Mouse (Mus musculus): ENCODE data around the gene Cfap74.
A peak's percentile ranks its signal among the peaks of the same experiment; 100 is the strongest.
"Not testable (repeated sequence)": the region's sequence is repeated elsewhere in the genome, so short reads cannot be mapped to it uniquely, and the experiment has no call there.

The Cfap74 gene

DNA sequence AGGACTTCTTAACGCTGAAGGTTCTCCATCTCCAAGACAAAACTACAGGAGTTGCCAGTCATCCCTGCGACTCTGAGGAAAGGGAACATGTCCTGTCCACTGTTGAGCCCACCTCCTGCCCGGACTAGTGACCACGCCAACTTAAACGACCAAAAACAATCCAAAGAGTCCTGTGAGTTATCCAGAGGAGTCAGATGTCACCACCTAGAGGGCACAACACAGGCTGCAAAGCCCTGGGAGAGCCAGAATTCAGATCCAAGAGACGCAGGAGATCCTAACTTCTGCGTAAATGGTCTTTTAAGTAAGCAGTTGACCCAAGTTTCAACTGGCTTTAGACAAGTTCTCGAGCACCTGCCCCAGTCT lies 314 bp upstream of the Cfap74 start:
- no peak for DNase-seq (ENCODE audit: low read depth, low spot score)

DNA sequence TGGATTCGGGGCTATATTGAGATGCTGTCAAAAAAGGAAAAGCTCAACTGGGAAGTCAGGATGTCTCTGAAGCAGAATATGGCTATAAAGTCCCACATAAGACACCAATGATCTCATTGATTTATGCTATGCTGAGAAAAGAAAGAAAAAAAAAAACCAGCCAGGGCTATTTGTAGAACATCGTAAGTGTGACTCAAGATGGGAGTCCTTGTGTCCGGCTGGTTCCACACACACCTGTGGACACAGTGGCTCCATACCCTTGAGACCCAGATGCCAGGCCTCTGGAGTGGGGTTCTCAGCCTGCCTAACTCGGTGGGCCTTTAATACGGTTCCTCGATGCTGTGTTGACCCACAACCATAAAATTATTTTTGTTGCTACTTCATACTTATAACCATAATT lies 3.1 kb downstream of the Cfap74 start:
- DNase-seq (ENCODE audit: low read depth, low spot score): no peak

DNA sequence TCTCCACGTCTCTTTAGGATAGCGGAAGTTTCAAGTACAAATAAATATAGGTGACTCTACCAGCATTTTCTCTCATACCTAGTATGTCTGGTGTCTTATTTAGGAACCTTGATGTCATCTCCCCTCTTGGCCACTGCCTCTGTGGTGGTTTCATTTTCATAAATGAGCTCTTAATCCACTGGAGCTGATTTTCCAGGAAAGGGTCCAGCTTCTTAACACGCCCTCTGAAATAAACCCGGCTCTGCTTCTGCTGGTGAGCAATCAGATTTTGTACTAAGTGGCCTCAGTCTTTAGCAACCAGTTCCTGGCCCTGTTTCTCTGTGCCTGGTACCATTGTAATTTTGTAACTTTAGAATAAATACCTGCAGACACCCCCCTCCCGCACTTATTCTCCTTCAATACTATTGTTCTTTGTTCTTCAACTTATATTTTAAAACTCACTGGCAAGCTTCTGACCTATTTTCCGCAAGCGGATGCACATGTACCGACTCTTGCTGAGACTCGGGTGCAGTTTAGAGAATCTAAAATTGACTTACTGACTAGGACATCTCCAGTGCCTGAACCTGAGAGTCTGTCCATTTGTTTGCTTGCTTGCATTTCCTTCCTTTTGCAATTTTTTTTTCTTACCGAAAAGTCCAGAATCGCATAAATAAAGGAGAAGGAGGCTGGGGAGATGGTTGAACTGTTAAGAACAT lies 4.8 kb downstream of the Cfap74 start:
- no peak for DNase-seq (ENCODE audit: low read depth, low spot score)

DNA sequence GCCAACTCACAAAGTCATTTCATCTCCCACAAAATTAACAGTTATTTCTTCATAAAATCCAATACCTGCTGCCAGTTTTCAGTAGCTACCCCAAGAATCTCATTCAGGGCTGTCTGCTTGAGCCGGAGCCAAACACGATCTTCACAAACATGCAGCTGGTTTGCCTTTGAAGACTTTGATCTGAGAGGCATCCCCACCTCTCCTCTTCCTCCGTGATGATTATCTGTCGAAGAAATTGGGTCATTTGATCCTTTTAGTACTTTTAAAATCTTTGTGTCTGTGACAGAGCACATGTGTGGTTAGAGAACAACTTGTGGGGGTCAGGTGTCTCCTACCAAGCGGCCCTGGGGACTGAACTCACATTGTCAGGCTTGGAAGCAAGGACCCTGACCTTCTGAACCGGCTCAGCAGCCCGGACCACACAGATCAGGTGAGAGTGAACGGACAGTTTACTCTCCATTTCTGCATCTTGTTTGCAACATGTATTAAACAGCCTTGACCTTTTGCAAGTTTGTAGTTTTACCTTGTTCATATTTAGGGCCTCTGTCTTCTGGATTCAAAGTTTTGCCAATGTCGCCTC lies 5.8 kb downstream of the Cfap74 start:
- no peak for DNase-seq (ENCODE audit: low read depth, low spot score)

DNA sequence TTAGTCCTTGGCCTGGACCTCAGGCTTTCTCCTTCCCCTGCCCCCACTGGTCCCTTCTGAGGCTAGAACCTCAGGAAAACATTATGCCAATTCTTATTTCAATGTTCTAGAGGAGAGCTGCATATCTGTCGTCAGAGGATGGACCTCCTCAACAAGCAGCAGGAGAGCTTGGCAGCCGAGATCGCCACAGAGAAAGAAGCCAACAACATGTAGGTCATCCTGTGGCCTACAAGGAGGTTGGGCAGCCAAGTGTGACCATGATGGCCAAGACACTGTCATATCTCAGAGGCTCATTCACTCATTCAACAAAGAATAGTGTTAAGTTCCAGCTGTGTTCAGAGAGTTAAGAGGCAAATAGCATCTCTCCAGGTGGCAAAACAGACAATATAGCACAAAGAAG lies 11.1 kb downstream of the Cfap74 start:
- no peak for DNase-seq (ENCODE audit: low read depth, low spot score)

DNA sequence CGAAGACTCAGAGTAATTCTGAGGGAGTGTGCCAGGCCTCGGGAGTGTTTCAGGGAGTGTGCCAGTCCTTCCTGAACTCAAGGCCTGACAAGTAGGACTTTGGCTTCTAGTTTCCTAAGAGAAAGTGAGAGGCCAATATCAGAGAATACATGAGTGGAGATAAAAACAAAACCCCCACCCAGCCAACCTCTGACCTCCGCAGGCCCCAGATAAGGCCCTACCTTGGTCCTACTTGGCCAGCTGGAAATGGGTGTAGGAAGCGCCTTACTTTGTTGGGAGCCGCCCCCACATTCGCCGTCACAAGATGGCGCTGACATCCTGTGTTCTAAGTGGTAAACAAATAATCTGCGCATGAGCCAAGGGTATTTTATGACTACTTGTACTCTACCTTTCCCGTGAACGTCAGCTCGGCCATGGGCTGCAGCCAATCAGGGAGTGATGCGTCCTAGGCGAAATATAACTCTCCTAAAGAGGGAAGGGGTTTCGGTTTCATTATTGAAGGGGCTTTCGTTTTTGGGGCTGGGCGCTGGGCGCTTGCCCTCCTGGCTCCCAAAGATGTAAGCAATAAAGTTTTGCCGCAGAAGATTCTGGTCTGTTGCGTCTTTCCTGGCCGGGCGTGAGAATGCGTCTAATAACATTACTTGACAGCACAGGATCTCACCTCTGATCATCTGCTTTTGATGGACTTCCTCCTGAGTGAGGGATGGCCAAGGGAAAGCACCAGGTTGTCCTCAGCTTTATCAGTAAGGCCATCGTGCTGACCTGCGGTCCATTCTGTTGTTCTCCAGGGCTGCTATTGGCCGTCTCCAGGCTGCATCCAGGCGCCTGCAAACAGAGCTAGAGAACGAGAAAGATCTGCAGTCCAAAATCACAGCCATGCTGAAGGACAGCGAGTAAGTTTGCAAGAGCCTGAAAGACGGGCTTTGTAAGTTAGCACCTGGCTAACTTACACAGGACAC lies 12.7 kb downstream of the Cfap74 start:
- not testable (repeated sequence) for DNase-seq (ENCODE audit: low read depth, low spot score)

DNA sequence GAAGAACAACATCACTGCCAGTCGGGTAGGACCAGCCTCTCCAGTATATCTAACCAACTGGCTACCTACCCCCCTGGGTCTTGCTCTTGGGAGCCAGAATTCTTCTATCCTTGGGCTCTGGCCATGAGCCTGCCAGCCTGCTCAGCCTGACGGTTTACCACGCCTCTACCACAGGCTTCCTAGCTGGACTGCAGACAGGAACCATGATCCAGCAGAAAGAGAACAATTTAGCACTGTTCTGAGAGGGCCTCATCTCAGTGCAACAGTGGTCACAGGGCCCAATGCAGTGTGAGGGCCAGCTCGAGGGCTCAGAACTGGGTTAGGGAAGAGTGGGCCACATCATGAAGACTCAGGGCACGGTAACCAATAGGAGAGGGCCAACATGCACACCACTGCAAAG lies 15.0 kb downstream of the Cfap74 start:
- no peak for DNase-seq (ENCODE audit: low read depth, low spot score)

DNA sequence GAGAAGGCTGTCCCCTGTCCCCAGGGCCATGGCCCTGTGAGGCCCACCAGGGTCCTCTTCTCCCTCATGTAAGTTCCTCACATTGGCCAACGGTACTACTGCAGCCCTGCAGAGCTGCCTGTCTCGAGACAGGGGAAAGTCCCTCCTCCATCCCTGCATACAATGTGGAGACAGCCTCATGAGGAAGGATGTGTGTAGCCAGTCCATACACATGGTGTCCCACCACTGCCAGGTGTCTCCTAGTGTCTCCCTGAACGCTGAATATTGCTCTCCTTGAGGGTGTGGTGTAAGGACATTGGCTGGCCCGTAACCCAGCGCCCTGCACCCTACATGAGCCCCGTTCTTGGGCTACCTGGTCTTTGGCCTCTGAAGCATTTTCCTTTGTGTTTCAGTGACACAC lies 17.3 kb downstream of the Cfap74 start:
- DNase-seq (ENCODE audit: low read depth, low spot score): no peak

DNA sequence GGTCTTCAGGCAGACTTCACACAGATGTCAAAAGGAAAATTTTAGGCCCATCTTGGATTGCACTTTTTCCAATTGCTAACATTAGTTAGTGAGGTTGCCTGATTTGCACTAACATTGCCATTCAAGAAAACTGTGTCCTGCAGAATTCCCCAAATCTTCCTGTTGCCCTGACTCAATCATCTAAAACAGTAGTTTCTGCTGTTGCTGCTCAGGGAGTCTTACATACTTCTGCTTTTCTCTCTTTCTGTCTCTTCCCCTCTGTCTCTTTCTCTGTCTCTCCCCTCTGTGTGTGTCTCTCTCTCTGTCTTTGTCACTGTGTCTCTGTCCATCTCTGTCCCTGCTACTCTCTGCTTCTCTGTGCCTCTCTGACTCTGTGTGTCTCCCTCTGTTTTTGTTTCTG lies 19.5 kb downstream of the Cfap74 start:
- no peak for DNase-seq (ENCODE audit: low read depth, low spot score)

DNA sequence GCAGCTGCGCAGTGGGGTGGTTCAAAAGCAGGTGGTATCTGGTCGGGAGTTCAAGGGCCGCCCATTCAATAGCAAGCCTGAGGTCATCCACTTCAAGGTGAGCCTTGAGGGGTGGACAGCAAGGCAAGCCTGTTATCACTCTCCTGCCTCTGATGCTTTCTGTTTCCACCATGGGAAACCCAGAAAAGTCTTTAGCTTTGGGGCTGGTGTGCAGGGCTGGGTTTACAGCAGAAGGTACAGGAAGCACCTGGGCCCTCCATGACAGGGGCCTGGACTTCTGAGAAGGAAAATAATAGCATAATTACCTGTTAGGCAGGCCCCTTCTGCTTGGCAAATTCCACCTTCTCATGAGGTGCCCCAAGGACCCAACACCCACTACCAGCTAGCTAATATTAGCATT lies 20.2 kb downstream of the Cfap74 start:
- no peak for DNase-seq (ENCODE audit: low read depth, low spot score)

DNA sequence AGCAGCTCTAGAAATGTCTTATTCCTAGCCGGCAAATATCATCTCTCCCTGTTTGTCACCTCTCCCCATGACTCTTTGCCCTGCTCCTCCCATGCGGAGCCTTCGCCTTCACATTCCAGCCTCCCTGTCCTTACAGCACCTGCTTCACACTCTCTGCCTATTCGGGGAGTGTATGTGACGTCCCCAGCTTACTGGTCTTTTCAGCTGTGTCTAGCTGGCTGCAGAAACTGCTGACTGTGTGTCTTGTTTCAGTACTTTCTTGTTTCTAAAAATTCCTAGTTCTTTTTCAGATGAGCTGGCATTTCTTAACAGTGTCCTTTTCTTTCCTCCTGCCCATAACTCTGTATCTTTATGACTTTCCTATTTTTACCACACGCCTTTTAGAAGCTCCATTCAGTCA lies 23.4 kb downstream of the Cfap74 start:
- no peak for DNase-seq (ENCODE audit: low read depth, low spot score)

DNA sequence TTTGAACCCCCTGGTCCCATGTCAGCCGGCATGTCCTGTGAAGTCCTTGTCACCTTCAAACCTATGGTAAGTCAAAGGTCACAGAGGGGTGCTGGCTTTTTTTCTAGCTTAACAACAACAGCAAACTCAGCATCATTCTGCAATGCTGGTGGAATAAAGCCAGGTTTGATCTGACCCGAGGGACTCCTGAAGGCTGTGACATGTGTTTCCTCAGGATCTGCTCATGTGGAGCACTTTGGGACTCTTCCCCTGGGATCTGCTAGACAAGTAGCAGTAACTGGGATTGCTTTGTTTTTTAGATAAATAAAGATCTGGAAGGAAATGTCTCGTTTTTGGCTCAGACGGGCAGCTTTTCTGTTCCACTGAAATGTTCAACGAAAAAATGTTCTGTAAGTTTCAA lies 25.0 kb downstream of the Cfap74 start:
- no peak for DNase-seq (ENCODE audit: low read depth, low spot score)

DNA sequence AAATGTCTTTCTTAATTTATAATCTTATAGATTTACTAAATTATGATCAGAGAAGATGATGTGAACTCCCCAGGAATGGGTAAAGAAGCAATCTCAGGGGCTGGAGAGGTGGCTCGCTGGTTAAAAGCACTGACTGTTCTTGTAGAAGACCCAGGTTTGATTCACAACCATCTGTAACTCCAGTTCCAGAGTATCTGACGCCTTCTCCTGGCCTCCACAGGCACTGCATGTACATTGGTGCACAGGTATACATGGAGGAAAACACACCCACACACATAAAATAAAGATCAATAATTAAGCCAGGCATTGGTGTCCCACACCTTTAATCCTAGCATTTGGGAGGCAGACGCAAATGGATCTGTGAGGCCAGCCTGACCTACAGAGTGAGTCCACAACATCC lies 33.8 kb downstream of the Cfap74 start:
- no peak for DNase-seq (ENCODE audit: low read depth, low spot score)

DNA sequence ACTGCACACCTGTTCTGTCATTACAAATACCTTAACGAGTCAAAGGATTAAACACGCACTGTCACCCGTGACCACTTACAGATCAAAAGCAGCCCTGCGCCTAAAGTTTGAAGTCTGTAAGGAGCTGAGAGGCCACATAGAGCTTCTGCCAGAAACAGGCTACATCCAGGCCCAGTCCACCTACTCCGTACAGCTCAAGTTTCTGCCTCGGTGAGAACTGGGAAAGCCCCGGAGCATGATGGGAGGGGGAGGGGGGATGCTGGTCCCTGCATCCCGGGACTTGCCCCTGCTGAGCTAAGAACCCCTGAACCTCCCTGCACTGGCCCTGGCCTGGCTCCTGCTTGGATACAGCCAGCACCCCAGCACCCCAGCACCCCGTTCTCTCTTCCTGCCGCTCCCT lies 42.6 kb downstream of the Cfap74 start:
- peak; percentile 17 for DNase-seq (ENCODE audit: low read depth, low spot score)

DNA sequence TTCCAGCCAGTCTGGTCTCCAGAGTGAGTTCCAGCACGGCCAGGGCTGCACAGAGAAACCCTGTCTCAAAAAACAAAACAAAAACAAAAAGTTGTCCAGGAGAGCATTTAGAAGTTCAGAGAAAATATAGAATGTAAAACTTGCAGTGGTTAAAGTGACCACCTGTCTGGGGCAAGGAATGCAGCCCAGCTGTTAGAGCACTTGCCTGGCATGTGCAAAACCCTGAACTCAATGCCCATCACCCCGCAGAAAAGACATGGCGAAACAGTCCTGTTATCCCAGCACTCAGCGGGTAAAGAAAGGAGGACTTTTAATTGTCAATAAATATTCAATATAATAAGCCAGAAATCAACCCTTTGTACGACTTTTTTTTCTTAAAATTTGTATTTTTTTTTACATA lies 49.6 kb downstream of the Cfap74 start:
- no peak for DNase-seq (ENCODE audit: low read depth, low spot score)

DNA sequence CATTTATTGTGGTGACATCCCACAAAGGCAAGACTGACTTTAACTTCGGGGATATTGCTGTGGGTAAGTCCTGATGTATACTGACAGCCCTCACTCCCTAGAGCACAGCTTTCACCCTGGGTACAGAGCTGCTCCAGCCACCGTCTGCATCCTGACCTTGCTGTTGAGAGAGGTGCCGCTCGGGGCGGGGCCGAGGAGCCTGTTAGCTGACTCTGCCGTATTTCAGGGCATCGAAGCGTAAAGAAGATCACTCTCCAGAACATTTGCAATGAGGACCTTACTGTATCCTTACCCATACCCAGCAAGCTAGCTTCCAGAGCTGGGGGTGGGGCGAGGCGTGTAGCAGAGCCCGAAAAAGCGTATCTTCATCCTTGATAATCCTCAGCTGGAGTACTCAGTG lies 54.1 kb downstream of the Cfap74 start:
- no peak for DNase-seq (ENCODE audit: low read depth, low spot score)

DNA sequence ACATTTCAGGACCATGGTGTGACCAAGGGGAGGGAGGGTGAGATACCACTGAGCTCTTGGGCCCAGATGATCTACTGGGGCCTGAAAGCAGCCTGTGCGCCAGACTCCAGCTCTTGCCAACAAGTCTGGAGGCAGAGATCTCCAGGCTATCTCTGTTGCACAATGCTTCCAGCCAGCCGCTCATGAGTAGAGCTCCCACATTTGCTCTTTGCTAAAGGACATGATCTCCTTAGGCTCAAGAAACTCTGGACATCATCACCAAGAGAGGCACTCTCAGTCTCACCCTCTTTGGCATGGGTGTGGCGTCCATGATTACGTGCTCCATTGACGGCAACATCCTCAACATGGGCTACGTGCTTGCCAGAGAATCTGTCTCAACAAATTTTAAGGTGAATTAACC lies 54.6 kb downstream of the Cfap74 start:
- no peak for DNase-seq (ENCODE audit: low read depth, low spot score)

DNA sequence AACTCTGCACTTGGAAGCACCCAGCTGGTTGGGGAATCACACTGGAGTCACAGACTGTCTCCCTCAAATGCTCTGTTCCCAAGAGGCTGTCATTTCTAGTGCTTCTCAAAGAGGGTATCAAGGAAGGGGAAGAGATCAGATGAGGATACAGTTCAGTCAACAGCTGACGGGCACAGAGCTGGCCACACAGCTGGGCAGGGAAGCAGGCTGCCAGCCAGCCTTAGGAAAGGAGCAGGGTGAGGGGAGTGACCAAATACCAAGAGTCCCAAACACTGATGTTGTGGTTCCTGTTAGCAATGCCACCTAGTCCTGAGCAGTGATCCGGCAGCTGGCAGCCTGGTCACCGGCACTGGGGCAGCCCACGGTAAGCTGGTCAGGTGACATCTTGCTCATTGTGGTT lies 55.1 kb downstream of the Cfap74 start:
- no peak for DNase-seq (ENCODE audit: low read depth, low spot score)

DNA sequence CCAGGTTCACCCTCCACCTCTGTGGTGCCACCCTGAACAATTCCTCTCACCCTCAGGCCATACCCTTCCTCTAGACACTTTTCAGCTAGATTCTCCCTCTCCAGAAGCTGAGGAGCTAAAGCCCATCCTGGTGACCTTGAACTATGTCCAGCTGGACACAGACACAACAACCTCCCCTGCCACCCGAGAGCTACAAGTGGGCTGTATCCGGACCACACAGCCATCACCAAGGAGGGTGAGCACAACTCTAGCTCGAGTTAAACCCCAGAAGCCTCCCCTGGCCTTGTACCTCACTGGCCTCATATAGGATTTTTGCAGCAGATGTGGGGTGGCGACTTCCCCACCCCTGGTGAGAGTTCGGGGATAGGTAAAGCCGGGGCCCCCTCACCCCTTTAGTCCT lies 56.6 kb downstream of the Cfap74 start:
- DNase-seq (ENCODE audit: low read depth, low spot score): no peak

DNA sequence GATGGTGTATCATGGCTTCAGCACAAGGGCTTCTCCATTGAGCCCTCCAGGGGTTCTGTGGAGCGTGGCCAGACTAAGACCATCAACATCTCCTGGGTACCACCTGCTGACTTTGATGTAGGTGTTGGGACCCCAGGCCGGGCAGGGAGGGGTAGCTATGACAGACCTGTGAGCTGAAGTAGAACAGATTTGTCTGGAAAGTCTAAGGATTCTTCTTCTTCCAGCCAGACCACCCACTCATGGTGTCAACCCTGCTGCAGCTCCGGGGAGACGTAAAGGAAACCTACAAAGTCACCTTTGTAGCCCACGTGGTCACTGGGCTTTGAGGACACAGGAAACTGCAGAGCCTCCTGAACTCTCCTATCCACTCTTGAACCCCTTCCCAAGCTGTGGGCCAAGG lies 57.1 kb downstream of the Cfap74 start:
- no peak for DNase-seq (ENCODE audit: low read depth, low spot score)

DNA sequence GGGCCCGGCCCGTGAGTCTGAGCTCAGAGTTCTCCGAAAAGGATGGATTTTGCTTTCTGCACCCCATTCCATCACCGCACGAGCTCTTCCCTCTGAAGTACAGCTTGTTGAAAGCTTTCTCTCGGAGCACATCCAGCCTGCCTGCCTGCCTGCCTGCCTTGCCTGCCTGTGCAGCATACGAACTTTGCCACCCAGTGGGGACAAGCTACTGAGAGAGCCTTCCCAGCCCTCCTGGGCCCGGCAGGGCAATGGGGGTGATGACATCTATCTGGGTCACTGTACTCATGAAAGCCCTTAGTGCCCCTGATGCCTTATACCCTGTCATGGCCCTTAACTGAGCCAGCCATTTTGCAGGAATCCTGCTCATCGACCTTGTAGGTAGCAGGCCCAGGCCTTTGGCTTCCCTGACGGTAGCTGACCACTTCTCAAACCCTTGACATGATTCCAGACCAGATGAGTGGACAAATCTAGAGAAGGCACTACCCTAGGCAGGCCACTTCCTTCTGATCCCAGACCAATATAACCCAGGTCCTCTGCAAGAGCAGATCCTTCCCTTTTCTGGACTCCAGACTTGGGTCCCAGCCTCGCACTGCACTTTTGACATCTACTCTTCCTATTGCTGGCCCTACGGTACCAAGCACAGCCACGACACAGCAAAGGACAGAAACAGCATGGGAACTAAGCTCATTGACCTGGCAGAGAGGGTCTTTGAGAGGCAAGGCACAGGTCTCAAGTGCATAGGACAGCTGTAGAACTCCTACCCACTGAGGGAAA lies 58.4 kb downstream of the Cfap74 start:
- DNase-seq (ENCODE audit: low read depth, low spot score): no peak

DNA sequence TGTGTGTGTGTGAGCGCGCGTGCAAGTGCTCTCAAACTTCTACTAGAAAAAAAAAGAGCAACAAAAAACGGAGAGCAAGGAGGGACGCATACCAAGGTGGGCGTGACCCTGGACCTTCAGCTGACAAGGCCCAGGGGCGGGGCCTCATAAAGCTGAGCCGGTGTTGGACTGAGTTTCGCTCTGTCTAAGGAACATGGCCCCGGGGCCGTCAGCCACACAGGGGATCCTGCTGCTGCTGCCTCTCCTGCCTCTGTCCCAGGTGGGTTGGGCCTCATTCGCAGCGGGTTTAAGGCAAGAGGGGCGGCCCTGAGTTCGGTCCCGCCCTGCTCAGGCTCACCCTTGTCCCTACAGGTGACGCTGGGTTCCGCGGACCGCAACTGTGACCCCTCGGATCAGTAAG lies 60.0 kb downstream of the Cfap74 start, which contains the start of gene Tmem52:
TSS of gene Tmem52 (plus strand) at position 163 of the 400 bp plus-strand sequence.
- DNase-seq (ENCODE audit: low read depth, low spot score): peak; percentile 52
